Mouse (Mus musculus) midbrain, embryonic 13.5 days (tissue): ENCODE results near the gene S100a10. TPM values are rescaled to one million over a fixed set of nuclear protein-coding genes. Genes with fewer than 3 reads are reported as not detected.

Experiments used
- ATAC-seq: fragments of 200-750 bp; cut with Nextera tagmentation; 2 replicates; pipeline ENCODE4 v1.8.0; 2017; ENCODE audit warnings: mild to moderate bottlenecking, moderate TSS enrichment, moderate library complexity
- H3K27ac ChIP-seq: fragments of 300-500 bp; sonication (generic); 2 replicates; pipeline ENCODE4 v1.5.1; 2015; ENCODE audit warnings: inconsistent platforms, mild to moderate bottlenecking, moderate library complexity
- H3K27me3 ChIP-seq: fragments of 300-500 bp; sonication (generic); 2 replicates; pipeline ENCODE4 v1.6.1; 2015; ENCODE audit warnings: mild to moderate bottlenecking, inconsistent platforms
- H3K36me3 ChIP-seq: fragments of 300-500 bp; sonication (generic); 2 replicates; pipeline ENCODE4 v1.6.1; 2015; ENCODE audit warnings: mild to moderate bottlenecking, inconsistent platforms
- H3K4me1 ChIP-seq: fragments of 300-500 bp; sonication (generic); replicated peaks from 2 replicates; pipeline ENCODE4 v1.6.1; 2015; ENCODE audit warnings: inconsistent platforms
- H3K4me2 ChIP-seq: fragments of 300-500 bp; sonication (generic); replicated peaks from 2 replicates; pipeline ENCODE4 v1.6.1; 2015; ENCODE audit warnings: moderate library complexity, mild to moderate bottlenecking, inconsistent platforms
- H3K4me3 ChIP-seq: fragments of 300-500 bp; sonication (generic); replicated peaks from 2 replicates; pipeline ENCODE4 v1.5.1; 2015; ENCODE audit warnings: mild to moderate bottlenecking, inconsistent platforms
- H3K9ac ChIP-seq: fragments of 300-500 bp; sonication (generic); replicated peaks from 2 replicates; pipeline ENCODE4 v1.6.1; 2015; ENCODE audit warnings: mild to moderate bottlenecking, inconsistent platforms
- H3K9me3 ChIP-seq: fragments of 300-500 bp; sonication (generic); 2 replicates; pipeline ENCODE4 v1.6.1; 2016; ENCODE audit warnings: mild to moderate bottlenecking, inconsistent platforms
- WGBS: fragments of 180-500 bp; shearing (Covaris S2); methylation state at CpG from one replicate; pipeline ENCODE4 v1.1.7; 2015; 5-methylcytosine and 5-hydroxymethylcytosine counted together
- polyA plus RNA-seq: library from polyadenylated mRNA; unstranded; fragments of >200 nt; fragmentation: Nextera tagmentation; extraction: Ambion mirVana; gene quantifications from 2 replicates; pipeline ENCODE4 v1.2.1, GENCODE M21; 2015

The S100a10 gene
- polyA plus RNA-seq, 1 experiment from 2014 or later = 93.2 TPM

DNA sequence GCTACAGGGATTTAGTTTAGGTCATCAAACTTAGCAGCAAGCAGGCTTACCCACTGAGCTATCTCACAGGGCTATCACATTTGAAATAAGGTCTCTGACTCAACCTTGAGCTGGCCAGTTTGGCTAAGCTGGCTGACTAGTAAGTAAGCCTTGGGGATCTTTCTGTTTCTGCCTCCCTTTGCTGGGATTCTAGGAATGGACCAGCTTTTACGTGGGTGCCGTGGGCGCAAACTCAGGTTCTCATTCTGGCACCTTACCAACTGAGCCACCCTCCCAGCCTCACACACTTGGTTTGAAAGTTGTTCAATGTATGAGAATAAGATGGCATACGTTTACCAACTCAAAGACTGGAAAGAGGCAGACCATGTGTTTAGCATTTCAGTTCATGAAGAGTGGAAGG is 8.3 kb downstream of the S100a10 start:
- Histone ChIP-seq H3K27ac (no peak overlapping the region), H3K9ac (no peak overlapping the region), H3K4me2 (no peak overlapping the region), H3K4me1 (no peaks in the 10 kb centered on the region), H3K9me3 (no peaks in the 10 kb centered on the region), H3K36me3 (no peaks in the 10 kb centered on the region), H3K4me3 (no peak overlapping the region), H3K27me3 (no peaks in the 10 kb centered on the region)
- ATAC-seq = no peak
- WGBS = 93% methylated on average over 4 of the region's 4 CpGs

GRCm38 (mm10) chr3:93566892-93567291 is 12.0 kb downstream of the S100a10 start:
- Histone ChIP-seq H3K27me3 (no peaks in the 10 kb centered on the region), H3K9me3 (no peaks in the 10 kb centered on the region), H3K36me3 (no peaks in the 10 kb centered on the region), H3K9ac (no peak overlapping the region), H3K4me3 (no peak overlapping the region), H3K4me1 (no peaks in the 10 kb centered on the region), H3K4me2 (no peak overlapping the region), H3K27ac (no peak overlapping the region)
- ATAC-seq = no peak
- 86% methylated on average over 3 of the region's 3 CpGs for WGBS

DNA sequence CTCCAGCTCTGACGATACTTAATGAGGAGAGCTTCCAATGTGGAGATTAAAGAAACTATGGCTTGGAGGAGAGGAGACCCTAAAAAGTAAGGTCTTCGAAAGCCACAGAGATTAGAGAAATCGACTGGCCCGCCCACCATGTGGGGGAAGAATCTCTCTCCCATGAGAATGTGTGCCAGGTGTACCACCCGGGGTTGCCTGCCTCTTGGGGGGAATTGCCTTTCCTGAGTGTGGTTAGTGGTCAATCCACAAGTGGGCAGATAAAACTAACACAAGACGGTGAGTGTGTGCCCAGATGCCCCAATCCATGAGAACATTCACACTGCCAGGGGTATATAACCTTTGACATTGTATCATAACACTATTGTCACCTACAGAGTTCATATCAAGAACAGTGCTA is 12.8 kb downstream of the S100a10 start:
- no peak for ATAC-seq
- Histone ChIP-seq H3K4me2 (no peak overlapping the region), H3K4me1 (no peaks in the 10 kb centered on the region), H3K27ac (no peak overlapping the region), H3K9me3 (no peaks in the 10 kb centered on the region), H3K36me3 (no peaks in the 10 kb centered on the region), H3K9ac (no peak overlapping the region), H3K27me3 (no peaks in the 10 kb centered on the region), H3K4me3 (no peak overlapping the region)
- WGBS = 94% methylated on average over 6 of the region's 6 CpGs

- no peak overlapping the region for H3K4me3 ChIP-seq
- no peak overlapping the region for H3K4me2 ChIP-seq
- H3K9me3 ChIP-seq = no peaks in the 10 kb centered on the region
- H3K9ac ChIP-seq = no peak overlapping the region
- ATAC-seq = no peak
- H3K27ac ChIP-seq = no peak overlapping the region
- H3K27me3 ChIP-seq = no peaks in the 10 kb centered on the region
- WGBS = 75% methylated on average over 7 of the region's 7 CpGs
- H3K4me1 ChIP-seq = no peaks in the 10 kb centered on the region
- no peaks in the 10 kb centered on the region for H3K36me3 ChIP-seq
Measured at GRCm38 (mm10) chr3:93568428-93569040, 13.7 kb downstream of the S100a10 start.

DNA sequence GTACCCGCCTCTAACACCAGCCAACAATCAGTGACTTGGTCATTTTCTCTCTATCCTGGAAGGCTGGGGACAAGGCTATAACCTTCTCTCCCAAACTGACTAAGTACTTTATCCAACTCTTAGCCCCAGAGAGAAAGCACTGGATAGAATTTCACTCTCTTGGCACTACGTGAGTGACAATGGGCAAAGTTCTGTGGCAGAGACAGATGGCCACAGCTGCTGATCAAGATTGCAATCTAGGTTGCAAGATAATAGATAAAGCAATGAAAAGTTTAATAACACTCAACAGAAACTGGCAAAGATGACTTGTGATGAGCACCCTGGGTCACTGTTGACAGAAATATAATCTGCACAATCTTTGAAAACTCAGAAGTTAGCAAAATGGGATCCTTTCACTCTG is 14.2 kb downstream of the S100a10 start:
- WGBS = 77% methylated on average over 2 of the region's 2 CpGs

GRCm38 (mm10) chr3:93572058-93572791 is 17.3 kb downstream of the S100a10 start:
- no peak overlapping the region for H3K9ac ChIP-seq
- H3K27ac ChIP-seq = no peak overlapping the region
- H3K27me3 ChIP-seq = no peaks in the 10 kb centered on the region
- no peak for ATAC-seq
- H3K9me3 ChIP-seq = no peaks in the 10 kb centered on the region
- H3K36me3 ChIP-seq = no peaks in the 10 kb centered on the region
- 73% methylated on average over 5 of the region's 5 CpGs for WGBS
- no peak overlapping the region for H3K4me3 ChIP-seq
- H3K4me2 ChIP-seq = no peak overlapping the region
- no peaks in the 10 kb centered on the region for H3K4me1 ChIP-seq

More for the DNA sequence above, 14.2 kb downstream of the S100a10 start:
- no peaks in the 10 kb centered on the region for H3K36me3 ChIP-seq
- H3K4me2 ChIP-seq = no peak overlapping the region
- no peaks in the 10 kb centered on the region for H3K9me3 ChIP-seq
- no peak overlapping the region for H3K9ac ChIP-seq
- no peak for ATAC-seq
- no peaks in the 10 kb centered on the region for H3K4me1 ChIP-seq
- no peaks in the 10 kb centered on the region for H3K27me3 ChIP-seq
- H3K27ac ChIP-seq = no peak overlapping the region
- H3K4me3 ChIP-seq = no peak overlapping the region

GRCm38 (mm10) chr3:93579317-93580038 is 24.6 kb downstream of the S100a10 start:
- Histone ChIP-seq H3K9ac (no peak overlapping the region), H3K4me3 (no peak overlapping the region), H3K36me3 (no peaks in the 10 kb centered on the region), H3K4me2 (no peak overlapping the region), H3K27ac (no peak overlapping the region), H3K27me3 (no peaks in the 10 kb centered on the region), H3K9me3 (no peaks in the 10 kb centered on the region), H3K4me1 (no peaks in the 10 kb centered on the region)
- ATAC-seq = no peak
- whole genome bisulfite sequencing = 77% methylated on average over 6 of the region's 6 CpGs

DNA sequence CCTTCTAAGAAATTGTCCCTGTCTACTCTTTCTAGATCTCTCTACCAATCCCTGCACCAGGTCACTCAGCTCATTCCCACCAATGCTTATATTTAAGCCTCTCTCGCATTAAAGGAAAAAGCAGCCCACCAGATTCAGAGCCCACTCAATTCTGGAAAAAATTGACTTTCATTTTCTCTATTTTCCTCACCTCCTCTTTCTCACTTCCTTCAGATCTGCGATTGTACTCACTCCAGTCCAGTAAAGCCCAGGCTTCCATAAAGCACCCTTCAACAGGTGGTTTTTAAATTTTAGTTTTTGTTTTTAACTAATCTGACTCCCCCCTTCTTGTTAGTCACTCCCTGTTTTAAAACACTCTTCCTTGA is 25.1 kb downstream of the S100a10 start:
- no peaks in the 10 kb centered on the region for H3K9me3 ChIP-seq
- no peak overlapping the region for H3K9ac ChIP-seq
- H3K27ac ChIP-seq = no peak overlapping the region
- ATAC-seq = no peak
- no peaks in the 10 kb centered on the region for H3K36me3 ChIP-seq
- no peak overlapping the region for H3K4me3 ChIP-seq
- 90% methylated on average over 2 of the region's 2 CpGs for WGBS
- H3K4me1 ChIP-seq = no peaks in the 10 kb centered on the region
- H3K27me3 ChIP-seq = no peaks in the 10 kb centered on the region
- H3K4me2 ChIP-seq = no peak overlapping the region

- no peaks in the 10 kb centered on the region for H3K4me1 ChIP-seq
- no peak overlapping the region for H3K27ac ChIP-seq
- no peaks in the 10 kb centered on the region for H3K9me3 ChIP-seq
- no peak overlapping the region for H3K9ac ChIP-seq
- no peaks in the 10 kb centered on the region for H3K27me3 ChIP-seq
- 77% methylated on average over 2 of the region's 2 CpGs for WGBS
- H3K4me3 ChIP-seq = no peak overlapping the region
- ATAC-seq = no peak
- no peaks in the 10 kb centered on the region for H3K36me3 ChIP-seq
- no peak overlapping the region for H3K4me2 ChIP-seq
Measured at GRCm38 (mm10) chr3:93580946-93581345, 26.1 kb downstream of the S100a10 start.

DNA sequence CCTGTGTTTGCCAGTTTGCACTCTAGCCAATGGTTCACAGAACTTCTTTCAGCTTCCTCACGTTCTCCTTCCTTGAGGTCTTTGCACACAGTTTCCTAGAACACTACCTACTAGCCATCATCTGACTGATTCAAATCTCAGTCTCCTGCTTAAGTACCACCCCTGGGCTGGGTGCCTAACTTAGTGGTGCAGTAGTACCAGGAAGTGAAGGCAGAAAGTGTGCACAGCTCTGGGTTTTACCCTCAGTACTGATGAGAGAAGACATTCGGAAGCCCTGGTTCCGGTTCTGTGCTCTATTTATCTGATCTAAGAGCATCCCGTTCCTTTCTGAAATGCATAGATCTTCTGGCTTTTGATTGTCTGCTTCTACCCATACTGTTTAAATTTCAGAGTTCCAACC is 26.8 kb downstream of the S100a10 start:
- ATAC-seq = no peak
- Histone ChIP-seq H3K9me3 (no peaks in the 10 kb centered on the region), H3K27ac (no peak overlapping the region), H3K27me3 (no peaks in the 10 kb centered on the region), H3K4me3 (no peak overlapping the region), H3K36me3 (no peaks in the 10 kb centered on the region), H3K4me1 (no peaks in the 10 kb centered on the region), H3K4me2 (no peak overlapping the region), H3K9ac (no peak overlapping the region)
- 90% methylated on average over 4 of the region's 4 CpGs for WGBS

DNA sequence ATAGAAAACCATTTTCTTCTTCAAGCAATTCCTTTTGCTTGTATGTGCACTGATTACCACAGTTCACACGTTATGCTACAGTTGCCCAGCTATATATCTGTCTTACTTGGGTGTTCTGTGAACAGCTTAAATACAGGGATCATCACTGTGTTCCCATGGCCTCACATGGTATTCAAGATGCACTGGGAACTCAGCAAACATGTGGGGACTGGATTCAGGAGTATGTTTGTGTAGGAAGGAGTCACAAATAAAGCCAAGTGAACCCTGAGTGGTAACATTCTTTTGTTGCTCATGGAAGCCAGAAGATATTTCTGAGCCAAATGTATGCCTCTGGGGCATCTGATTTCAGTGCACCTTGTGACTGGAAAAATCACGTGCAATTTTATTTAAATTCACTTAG is 28.2 kb downstream of the S100a10 start:
- no peak for ATAC-seq
- H3K4me1 ChIP-seq = no peaks in the 10 kb centered on the region
- no peak overlapping the region for H3K4me2 ChIP-seq
- no peak overlapping the region for H3K27ac ChIP-seq
- H3K9ac ChIP-seq = no peak overlapping the region
- no peaks in the 10 kb centered on the region for H3K9me3 ChIP-seq
- WGBS = 65% methylated on average over 2 of the region's 2 CpGs
- H3K36me3 ChIP-seq = no peaks in the 10 kb centered on the region
- no peaks in the 10 kb centered on the region for H3K27me3 ChIP-seq
- H3K4me3 ChIP-seq = no peak overlapping the region

DNA sequence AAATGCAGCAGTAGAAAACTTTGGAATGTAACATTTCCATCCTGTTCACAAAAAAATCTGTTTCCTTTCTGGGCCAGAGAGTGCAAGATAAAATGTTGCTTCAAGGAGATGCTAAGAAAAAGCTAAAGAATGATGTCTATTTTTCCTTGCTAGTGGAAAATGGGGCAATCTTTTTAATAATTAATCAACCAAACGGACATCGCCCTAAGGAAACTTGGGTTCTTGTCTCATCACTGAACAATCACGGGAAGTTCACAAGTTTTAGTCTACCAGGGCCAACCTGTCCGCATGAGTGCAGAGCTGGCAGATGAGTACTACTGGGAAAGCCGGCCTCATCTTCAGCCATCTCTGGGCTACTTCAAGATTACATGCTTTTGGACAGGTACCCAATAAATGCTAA is 34.7 kb downstream of the S100a10 start:
- H3K27me3 ChIP-seq = no peaks in the 10 kb centered on the region
- H3K4me2 ChIP-seq = no peak overlapping the region
- H3K27ac ChIP-seq = no peak overlapping the region
- no peak overlapping the region for H3K4me3 ChIP-seq
- WGBS = 94% methylated on average over 5 of the region's 5 CpGs
- ATAC-seq = no peak
- H3K36me3 ChIP-seq = no peaks in the 10 kb centered on the region
- no peaks in the 10 kb centered on the region for H3K9me3 ChIP-seq
- H3K9ac ChIP-seq = no peak overlapping the region
- H3K4me1 ChIP-seq = no peaks in the 10 kb centered on the region
